Mouse (Mus musculus): ENCODE results near the gene Rassf3.

The Rassf3 gene

DNA sequence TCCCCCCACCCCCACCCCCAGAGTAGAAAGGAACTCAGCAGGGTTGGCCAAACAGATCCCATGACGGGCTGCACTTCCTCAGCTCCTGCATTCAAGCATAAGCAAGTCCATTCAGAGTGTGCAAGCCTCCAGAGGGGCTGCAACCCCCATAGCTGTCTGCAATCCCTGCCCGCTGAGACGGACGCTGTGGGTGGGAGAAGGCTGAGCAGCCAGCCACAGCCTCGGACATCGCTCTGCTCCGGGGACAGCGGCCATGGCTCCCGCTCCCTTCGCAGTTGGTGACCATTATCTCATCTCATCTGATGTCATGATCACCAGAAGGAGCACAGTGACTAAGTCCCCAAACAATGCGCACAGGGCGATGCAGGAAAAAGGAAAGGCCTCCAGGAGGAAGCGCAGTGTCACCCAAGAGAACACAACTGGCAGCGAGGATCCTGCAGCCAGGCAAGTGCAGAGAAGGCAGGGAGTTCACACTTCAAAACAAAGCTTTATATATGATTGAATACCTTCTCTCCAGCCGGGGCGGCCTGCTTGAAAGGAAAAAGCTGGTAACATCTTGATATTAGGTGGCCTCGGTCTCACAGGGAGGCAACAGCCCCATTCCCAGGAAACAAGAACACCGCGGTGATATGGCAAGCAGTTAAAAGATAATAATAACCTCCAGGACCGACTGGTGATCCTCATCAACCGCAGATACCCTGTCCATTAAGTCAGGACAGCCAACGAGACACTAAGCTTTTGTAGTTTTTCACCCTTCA is 14.6 kb downstream of the Rassf3 start:
- WGBS: 30% methylated on average over 22 of the region's 22 CpGs

DNA sequence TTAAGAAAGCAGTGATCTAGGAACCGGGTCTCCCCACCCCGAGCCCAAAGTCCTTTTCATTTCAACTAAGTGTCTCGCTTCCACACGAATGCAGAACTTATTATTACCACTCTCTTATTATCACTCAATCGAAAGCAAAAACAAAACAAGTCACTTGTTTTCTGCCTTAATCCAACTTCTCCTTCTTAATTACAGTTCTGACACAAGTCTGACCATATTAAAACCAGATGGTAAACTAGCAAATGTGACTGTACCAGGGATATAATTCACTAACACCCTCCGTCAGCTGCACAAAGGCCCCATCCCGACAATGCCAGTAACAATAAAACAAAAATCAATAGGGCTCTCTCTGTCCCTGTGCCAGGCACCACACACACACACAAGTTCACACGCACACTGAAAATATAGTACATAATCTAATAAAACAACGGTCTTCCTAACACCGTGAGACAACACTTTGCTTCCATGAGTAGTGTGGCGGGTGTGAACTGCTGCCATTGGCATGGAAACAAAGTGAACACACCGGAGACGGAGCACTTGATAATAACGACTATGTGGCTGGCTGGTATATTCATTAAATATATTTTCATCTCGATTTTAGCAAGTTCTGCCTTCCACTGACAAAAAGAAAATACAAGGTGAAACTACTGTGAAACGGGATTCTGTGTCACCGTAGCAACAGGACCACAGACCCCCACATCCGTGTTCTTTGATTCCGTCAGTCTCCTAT is 16.9 kb downstream of the Rassf3 start:
- 52% methylated on average over 19 of the region's 19 CpGs for WGBS

DNA sequence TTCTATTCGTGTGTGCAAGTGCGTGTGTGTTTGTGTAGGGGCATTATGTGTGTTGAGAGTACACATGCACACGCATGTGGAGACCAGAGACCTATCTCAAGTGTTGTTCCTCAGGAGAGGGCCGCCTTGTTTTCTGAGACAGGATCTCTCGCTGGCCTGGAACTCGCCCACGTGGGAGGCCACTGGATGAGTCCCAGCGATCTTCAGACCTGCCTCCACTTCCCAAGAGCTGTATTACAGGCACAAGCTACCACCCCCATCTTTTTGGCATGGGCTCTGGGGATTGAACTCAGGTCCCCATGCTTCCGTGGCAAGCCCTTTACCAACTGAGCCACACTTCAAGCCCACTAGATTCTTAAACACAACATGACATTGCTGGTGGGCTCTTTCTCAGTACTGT is 17.7 kb downstream of the Rassf3 start:
- WGBS: 60% methylated on average over 9 of the region's 9 CpGs

DNA sequence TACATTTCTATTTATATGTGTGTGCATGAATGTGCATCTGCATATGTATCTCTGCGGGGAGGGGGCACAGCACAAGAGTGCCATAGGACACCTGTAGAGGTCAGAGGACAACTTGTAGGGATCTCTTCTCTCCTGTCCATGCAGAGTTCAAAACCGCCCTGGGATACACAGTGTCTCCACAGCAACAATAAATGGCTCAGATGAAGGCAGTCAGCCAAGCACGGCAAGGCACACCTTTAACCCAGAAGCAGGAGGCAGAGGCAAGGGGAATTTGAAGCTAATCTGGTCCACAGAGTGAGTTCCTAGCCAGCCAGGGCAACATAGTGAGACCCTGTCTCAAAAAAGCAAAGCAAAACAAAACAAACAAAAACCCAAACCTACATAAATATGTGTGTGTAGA is 18.8 kb downstream of the Rassf3 start:
- 80% methylated on average over 3 of the region's 3 CpGs for WGBS

DNA sequence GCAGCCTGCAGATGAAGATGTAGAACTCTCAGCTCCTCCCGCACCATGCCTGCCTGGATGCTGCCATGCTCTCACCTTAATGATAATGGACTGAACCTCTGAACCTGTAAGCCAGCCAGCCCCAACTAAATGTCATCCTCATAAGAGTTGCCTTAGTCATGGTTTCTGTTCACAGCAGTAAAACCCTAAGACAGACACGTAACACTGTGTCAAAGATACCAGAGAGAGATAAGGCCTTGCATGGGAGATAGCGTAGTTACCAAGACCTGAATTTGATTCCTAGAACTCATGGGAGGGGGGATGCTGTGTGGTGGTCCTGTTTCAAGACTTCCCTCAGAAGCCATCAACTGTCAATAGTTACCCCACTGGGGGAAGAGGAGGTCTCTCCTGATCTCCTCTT is 20.6 kb downstream of the Rassf3 start:
- 95% methylated on average over 3 of the region's 3 CpGs for WGBS

DNA sequence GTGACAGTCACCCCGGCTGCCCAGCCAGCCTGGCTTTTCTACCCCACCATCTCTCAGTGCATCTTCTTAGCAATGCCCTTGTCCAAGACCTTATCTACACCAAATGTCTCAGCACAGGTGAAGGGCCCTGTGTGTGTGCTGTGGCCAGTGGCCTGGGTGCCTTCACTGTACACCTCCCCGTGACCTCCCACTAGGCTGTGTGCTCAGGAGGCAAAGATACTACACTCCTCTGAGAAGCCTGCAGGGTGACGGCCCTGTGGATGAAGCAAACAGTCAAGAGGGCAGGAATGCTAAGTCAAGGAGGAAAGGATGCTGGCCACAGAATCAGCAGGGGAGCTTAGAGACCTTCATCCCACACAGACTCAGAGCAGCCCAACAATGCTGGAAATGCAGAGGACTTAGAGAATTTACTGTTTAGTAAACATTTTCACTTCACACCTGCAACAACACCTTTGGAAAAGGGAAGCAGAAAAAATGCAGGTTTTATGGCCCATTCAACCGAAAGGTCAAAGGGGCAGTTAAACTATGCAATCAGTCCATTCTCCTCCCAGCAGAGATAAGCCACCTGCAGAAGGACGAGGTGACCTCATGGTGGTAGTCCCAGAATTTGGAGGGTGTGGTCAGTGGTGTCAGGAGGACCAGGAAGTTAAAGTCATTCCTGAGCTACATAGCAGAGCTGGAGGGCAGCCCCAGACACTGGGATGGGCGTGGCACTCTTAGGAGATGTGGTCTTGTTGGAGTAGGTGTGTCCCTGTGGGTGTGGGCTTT is 21.3 kb downstream of the Rassf3 start:
- 86% methylated on average over 6 of the region's 6 CpGs for WGBS

DNA sequence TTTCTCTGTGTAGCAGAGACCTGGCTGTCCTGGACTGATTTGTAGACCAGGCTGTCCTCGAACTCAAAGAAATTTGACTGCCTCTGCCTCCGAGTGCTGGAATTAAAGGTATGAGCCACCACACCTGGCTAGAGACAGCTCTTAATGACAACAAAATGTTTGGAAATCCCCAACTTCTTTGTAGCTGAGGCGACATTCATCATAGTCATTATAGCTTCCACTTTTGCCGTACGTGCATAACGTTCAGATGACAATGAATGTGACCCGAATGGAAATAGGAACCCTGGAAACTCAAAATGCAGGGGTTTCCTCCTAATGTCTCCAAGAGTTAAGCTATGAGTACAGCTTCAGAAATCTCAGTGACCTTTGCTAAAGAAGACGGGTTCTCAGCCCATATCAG is 22.1 kb downstream of the Rassf3 start:
- 87% methylated on average over 8 of the region's 8 CpGs for WGBS

DNA sequence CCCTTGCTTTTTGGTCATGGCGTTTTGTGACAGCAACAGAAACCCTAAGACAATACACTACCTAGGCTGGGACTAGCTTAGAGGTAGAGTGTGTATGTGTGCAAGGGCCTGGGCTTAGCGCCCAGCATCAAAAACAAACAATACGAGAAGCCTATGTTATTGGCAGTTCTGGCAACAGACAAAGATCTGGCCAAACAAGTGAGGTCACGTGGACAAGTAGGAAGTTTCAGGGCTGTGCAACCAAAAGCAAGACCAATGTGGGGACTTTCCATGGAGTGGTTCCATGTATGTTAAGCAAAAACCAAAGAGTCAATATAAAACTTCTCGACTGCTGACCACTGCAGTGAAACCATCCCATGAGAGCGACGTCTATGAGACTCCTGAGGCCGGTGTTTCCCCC is 30.3 kb downstream of the Rassf3 start:
- 84% methylated on average over 8 of the region's 8 CpGs for WGBS

DNA sequence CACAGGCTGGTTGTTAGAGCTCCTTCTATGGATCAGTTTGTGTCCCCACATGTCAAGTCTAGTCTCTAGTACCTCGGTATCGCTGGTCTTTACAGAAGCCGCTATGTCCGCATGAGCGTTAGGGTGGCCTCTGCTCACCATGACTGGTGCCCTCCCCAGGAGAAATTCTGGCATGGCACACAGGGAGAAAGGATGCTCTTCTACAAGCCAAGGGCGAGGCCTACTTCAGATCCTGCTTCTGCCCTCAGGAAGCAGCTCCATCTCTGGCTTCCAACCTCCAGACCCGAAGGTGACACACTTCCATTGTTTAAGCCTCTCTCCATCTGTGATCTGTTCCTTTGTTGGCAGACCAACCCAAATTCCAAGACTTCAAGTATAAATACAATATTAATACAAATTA is 31.9 kb downstream of the Rassf3 start:
- 89% methylated on average over 7 of the region's 7 CpGs for WGBS

DNA sequence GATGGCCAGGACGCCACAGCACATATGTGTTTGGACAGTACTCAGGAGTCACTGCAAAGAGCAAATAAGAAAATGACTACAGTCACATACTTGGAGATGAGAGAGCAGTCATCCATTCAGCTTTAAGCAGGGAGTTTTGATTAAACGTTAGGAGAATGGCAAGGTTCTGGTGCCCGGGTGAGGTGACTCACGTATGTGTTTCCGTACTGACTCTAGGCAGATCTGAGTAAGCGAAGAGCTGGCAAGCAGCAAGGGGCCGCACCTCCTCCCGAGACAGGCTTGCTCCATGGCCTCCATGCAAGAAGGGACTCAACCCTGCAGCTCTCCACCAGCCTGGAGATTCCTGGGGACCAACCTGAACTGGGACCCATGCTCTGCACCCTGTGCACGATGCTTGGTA is 32.4 kb downstream of the Rassf3 start:
- 59% methylated on average over 9 of the region's 9 CpGs for WGBS

DNA sequence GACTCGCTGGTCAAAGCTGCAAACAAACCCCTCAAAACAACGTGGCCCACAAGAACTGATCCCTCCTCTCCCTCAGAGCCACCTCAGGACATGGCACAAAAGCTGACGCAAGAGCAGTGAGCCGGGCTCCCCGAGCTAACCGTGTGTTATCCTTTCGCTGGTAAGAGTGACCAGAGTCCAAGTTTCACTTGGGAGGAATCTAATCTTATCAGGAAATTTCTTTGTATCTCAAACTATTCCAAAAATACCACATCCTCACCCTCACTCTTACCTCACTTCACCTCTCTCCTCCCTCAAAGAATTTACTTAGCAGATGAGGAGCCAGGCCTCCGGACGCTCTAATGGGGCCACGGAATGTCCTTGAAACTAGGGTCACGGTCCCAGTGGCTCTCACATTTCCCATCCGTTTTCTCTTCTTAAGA is 36.8 kb downstream of the Rassf3 start:
- WGBS: 67% methylated on average over 12 of the region's 12 CpGs

DNA sequence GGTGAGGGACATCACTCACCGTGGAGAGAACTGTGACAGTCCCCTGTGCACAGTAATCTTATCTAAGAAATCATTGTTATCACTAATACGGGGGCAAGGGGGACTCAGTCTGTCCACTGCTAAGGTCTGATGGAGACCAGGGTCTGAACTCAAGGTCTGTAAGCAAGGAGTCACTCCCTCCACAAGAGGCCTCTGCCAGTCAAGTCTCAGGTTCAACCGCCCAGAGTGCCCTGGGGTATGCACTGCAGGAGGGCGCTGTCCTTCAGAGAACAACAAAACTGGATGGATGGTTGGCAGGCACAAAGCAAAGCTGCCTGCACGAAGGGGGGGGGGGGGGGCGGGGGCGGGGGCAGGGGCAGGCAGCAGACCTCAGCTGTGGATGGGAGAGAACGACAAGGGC is 38.0 kb downstream of the Rassf3 start:
- 67% methylated on average over 6 of the region's 8 CpGs for WGBS

DNA sequence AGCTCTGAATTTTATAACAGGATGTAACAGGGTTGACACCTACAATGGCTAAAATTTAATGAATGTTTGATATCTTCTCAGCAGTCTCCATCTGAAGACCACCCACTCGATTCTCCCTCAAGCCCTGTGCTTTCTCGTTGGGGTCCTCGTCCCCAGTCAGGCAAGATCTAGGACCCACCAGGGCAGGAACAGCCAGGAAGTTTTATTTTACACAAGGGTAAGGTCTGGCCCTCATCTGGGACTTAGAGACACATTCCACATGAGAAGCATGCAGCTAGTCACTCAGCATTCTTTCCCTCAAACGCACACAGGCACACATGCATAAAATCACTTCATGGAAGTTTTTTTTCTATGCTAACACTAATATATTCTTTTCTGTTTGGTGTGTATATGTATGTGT is 39.5 kb downstream of the Rassf3 start:
- WGBS: 70% methylated on average over 4 of the region's 4 CpGs

DNA sequence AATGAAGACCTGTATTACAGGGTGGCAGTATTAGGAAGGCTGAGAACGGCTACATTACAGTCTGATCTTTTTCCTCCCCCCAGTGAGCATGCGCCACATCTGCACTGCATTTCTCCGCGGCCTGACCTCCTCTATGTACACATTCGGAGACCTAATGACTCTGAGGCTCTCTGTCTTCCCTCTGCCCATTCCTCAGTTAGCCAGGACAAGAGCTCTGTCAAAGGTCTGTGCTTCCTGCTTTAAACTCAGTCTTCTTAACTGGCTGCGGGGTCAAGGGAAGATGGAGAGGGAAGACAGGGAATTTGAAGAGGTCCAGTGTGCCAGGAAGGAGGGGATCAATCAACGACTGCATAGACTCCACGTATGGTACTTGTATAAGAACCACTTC is 39.9 kb downstream of the Rassf3 start:
- WGBS: 75% methylated on average over 8 of the region's 8 CpGs

DNA sequence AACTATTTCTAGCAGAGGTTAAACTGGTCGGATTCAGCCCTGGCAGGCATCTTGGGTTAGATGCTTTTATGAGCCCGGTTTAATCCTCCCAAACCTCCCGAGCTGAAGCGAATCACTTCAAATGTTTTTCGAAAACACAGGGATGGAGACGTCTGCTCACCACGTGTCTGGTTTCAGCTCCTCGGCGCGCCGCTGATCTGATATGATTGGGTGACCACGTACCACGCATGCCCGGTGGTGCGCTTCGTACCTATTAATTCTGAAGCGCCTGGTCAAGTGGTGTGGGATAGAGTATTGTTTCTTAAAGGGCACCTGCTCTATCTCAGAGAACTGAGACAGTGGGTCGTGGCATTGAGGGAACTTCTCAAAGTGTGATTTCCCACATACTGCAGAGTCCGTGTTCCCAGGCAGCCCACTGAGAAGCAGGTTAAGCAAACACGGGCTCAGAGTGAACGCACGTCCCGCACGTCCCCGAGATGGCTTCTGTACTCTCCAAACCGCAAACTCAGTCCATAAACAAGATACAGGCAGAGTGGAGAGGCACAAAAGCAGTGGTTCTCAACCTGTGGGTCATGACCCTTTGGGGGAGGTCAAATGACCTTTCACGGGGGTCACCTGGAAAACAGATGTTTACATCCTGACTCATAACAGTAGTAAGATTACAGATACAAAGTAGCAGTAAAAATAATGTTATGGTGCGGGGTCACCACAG is 40.4 kb downstream of the Rassf3 start:
- WGBS: 85% methylated on average over 28 of the region's 28 CpGs

DNA sequence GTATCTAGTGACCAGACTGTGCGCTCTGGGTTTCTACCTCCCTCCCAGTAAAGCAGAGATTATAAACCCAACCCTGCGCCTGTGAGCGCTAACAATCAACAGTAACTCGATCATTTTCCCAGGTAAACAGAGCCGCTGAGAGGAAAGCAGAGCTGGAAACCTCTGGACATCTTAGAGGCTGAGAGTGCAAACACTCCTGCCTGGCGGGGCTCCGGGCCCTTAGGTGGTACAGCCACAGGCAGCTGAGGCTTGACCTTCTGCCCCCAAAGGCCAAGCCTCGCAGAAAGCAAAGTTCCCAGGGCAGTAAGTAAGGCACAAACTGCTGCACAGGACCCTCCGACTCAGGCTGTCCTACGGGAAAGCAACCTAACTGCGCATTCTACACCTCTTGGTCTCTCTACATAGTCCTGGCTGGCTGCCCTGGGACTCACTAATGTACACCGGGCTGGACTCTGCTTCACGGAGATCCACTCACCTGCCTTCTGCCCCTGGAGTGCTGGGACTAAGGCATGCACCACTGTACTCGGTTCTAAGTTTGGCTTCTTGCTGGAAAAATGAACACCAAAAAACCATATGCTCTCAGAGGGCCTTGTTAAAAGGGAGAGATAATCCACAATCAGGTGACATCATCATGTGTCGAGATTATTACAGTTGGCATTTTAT is 41.6 kb downstream of the Rassf3 start:
- WGBS: 90% methylated on average over 15 of the region's 15 CpGs

DNA sequence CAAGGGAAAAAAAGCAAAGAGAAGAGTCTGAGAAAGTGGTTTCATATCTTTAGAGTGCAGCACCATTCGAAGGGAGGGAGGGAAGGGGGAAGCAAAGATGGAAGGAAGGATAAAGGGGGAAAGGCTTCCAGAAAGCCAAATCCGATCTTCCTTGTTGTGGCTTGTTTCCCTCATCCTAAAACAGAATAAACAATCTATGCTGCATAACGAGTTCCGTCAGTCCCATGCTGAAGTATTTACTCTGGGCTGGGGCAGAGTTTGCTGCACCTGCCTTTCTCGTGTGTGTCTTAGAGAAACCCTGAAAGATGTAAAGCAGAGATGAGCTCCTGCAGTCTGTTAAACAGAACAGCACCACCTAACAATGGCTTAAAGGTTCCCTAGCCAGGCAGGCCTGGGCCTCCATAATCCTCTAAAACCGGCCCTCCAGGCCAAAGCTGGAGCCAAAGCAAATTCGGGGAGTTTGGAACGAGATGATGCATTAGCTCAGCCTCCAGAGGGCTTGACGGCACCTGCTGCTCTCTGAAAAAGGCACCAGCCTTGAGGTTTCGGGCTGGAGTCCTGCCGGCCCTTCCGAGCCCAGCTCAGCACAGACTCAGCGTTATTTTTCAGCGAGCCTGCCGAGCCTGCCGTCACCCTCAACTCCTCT is 43.4 kb downstream of the Rassf3 start:
- WGBS: 32% methylated on average over 16 of the region's 16 CpGs

DNA sequence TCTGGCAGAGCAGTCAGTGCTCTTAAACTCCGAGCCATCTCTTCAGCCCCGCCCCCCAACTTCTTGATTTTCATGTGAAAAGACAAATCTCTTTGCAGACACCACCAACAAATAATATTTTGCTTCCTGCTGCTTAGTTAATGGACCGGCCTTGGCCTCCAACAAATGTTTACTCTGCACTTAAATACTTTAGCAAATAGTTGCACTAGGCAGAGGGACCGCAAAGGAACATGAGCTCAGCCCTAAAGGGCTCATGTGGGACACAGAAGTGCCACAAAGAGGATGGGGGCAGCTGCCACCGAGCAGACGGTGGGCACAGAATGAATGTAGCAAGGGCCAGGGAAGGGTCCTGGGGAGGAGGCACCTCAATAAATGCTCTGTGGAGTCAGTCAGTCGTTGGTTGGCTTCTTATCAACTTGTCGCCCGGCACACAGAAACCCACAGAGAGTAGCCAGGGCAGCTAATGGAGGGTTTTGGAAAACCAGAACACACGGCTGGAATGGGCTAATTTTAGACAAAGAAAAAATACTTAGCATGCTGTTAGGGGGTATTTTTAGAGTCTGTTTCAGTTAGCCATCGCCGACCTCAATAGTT is 44.0 kb downstream of the Rassf3 start:
- 40% methylated on average over 12 of the region's 12 CpGs for WGBS

DNA sequence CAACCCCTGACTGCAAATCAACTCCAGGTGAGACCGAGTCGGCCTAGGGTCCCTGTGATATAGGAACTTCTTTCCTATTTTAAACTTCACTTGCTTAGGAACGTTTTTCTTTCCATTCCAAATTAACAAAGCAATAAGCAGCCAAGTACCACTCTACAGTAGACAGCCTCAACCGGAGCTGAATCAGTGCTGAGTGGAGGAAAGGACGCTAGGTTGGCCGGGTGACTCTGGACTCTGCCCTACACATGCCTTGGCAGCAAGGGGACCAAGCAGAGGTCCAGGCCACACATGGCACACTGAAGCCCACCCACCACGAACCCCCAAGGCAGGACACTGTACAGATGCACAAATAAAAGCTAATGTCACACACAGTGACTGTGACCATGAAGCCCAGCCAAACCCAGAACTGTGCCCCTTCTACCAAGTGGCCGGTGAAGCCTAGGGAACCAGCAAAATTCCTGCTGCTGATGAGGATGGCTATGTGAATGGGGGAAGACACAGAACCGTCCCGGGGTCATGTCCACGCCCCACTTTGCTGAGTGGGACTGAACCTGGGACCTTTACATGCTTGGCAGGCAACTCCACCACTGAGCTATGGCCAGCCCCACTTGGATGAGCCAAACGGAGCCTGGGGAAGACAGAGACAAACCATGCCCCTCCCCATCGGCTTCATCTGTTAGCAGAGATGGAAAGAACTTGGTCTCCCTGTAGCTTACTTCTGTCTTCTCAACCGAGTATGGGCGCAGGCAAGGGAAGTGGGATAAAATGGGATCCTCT is 45.2 kb downstream of the Rassf3 start:
- 62% methylated on average over 15 of the region's 15 CpGs for WGBS
